12 mouse cellular contexts compared by ENCODE assay signal in the genomic region with DNA sequence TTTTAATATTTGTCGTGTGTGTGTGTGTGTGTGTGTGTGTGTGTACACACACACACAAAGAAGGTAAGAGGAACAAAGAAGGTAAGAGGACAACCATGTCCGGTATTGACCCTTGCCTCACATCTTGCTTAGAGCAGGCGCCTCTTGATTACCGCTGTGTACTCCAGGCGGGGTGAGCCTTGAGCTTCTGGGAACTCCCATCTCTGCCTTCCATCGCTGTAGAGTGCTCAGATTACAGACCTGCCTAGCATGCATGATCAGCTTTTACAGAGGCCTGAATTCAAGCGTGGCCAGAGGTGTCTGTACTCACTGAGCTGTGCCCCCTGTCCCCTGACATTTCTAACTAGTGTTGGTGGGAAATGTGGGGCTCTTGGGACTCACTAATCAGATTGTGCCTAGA. TPM values are rescaled to one million over a fixed set of nuclear protein-coding genes. Genes with fewer than 3 reads are reported as not detected.
DNase-seq lines count a peak whose midpoint lies in the region; ATAC-seq and TF ChIP-seq lines count a peak whose summit lies in the region.
"Had no signal": no experiment of that assay in that cellular context is flagged by ENCODE, and none has a peak within 500 bp of the region (broad histone marks: within the 10 kb centered on the region; RNA-seq: fewer than 3 reads in every experiment).

No protein-coding gene starts in this region.

- no peak overlapping the region for H3K4me3 ChIP-seq in lung, embryonic 14.5 days (ENCODE audit: low read depth, low read length)
- H3K4me3 ChIP-seq in limb, embryonic 14.5 days (replicated peaks; ENCODE audit: low read length): no peak overlapping the region
- H3K4me3 ChIP-seq in stomach, embryonic 14.5 days (ENCODE audit: low read depth, low read length): no peak overlapping the region
- H3K4me3 ChIP-seq: gastrocnemius, adult 2 months had no signal

- ATAC-seq in lung, embryonic 14.5 days (ENCODE audit: insufficient read depth): peak; percentile 33; the same call in 1 of the 2 replicates
- no peak for ATAC-seq in limb, embryonic 14.5 days (ENCODE audit: low FRiP score, low read depth)
- peak; percentile 42 for ATAC-seq in stomach, embryonic 14.5 days (ENCODE audit: insufficient number of reproducible peaks, insufficient read depth, low FRiP score, low read depth)

- no peaks in the 10 kb centered on the region for H3K36me3 ChIP-seq in lung, embryonic 14.5 days (ENCODE audit: insufficient read depth)
- H3K36me3 ChIP-seq in limb, embryonic 14.5 days (ENCODE audit: control insufficient read depth, insufficient read depth, low read length): no peaks in the 10 kb centered on the region
- no peaks in the 10 kb centered on the region for H3K36me3 ChIP-seq in stomach, embryonic 14.5 days (ENCODE audit: control insufficient read depth, insufficient read depth, low read length)

- no peaks in the 10 kb centered on the region for H3K9me3 ChIP-seq in lung, embryonic 14.5 days (ENCODE audit: low read depth, low read length)
- H3K9me3 ChIP-seq in limb, embryonic 14.5 days (ENCODE audit: control insufficient read depth, low read length): no peaks in the 10 kb centered on the region
- H3K9me3 ChIP-seq in stomach, embryonic 14.5 days (ENCODE audit: control insufficient read depth, low read depth, low read length): no peaks in the 10 kb centered on the region

- no peak for TF ChIP-seq POLR2A in brain, embryonic 14.5 days (IDR thresholded peaks at IDR 0.05; ENCODE audit: borderline replicate concordance, extremely low read depth, insufficient read depth, insufficient read length, poor library complexity, severe bottlenecking)
- TF ChIP-seq POLR2A in limb, embryonic 14.5 days (IDR thresholded peaks at IDR 0.05; ENCODE audit: borderline replicate concordance, extremely low read depth, insufficient read depth, insufficient read length): no peak

- no peak for TF ChIP-seq CTCF in lung, embryonic 14.5 days (IDR thresholded peaks at IDR 0.05; ENCODE audit: low read depth)
- TF ChIP-seq CTCF in brain, embryonic 14.5 days (IDR thresholded peaks at IDR 0.05; ENCODE audit: borderline replicate concordance, extremely low read depth, insufficient read depth, insufficient read length): no peak

- 0 out of 2 replicates have a peak, but pooled peaks cover 5% of the 10 kb centered on the region for H3K4me1 ChIP-seq in lung, embryonic 14.5 days (ENCODE audit: insufficient read depth)
- H3K4me1 ChIP-seq in limb, embryonic 14.5 days (ENCODE audit: control insufficient read depth, insufficient read depth, low read length): peaks cover 5% of the 10 kb centered on the region; the same call in 1 of the 2 replicates
- peaks cover 2% of the 10 kb centered on the region; the same call in 1 of the 2 replicates for H3K4me1 ChIP-seq in stomach, embryonic 14.5 days (ENCODE audit: control insufficient read depth, insufficient read depth, low read length)

- DNase-seq in lung, embryonic 14.5 days: peak; percentile 28
- DNase-seq in lung, postnatal 4 days: no peak
- DNase-seq in brain, embryonic 14.5 days (ENCODE audit: low read depth): peak; percentile 24
- DNase-seq in limb, embryonic 14.5 days (ENCODE audit: low spot score): no peak
- no peak for DNase-seq in urinary bladder, adult 18-20 months (ENCODE audit: low spot score in 2 of 2)
- no peak for DNase-seq in cerebellum, adult 9-11 months
- DNase-seq: cerebellum, adult 18-20 months; gastrocnemius, adult 2 months; heart, postnatal 14 days; lung, adult 18-20 months; right cerebral cortex, adult 18-20 months had no signal

- 48% methylated on average over 7 of the region's 7 CpGs for WGBS in lung, embryonic 14.5 days
- 47% methylated on average over 7 of the region's 7 CpGs for WGBS in limb, embryonic 14.5 days
- 54% methylated on average over 7 of the region's 7 CpGs for WGBS in stomach, embryonic 14.5 days

- H3K27me3 ChIP-seq in lung, embryonic 14.5 days (ENCODE audit: insufficient read depth, low read length): no peaks in the 10 kb centered on the region
- H3K27me3 ChIP-seq in limb, embryonic 14.5 days (ENCODE audit: control insufficient read depth, insufficient read depth, low read length): no peaks in the 10 kb centered on the region
- no peaks in the 10 kb centered on the region for H3K27me3 ChIP-seq in stomach, embryonic 14.5 days (ENCODE audit: control insufficient read depth, insufficient read depth, low read length)

- peak overlapping the region; percentile 66 for H3K27ac ChIP-seq in lung, embryonic 14.5 days (ENCODE audit: low read depth)
- peak overlapping the region; percentile 41 for H3K27ac ChIP-seq in limb, embryonic 14.5 days (replicated peaks; ENCODE audit: low read depth, low read length)
- H3K27ac ChIP-seq in stomach, embryonic 14.5 days (ENCODE audit: low read length): peak overlapping the region; percentile 63; the same call in 1 of the 2 replicates
- H3K27ac ChIP-seq: gastrocnemius, adult 2 months had no signal

- H3K4me2 ChIP-seq in lung, embryonic 14.5 days: no peak overlapping the region
- no peak overlapping the region for H3K4me2 ChIP-seq in limb, embryonic 14.5 days (replicated peaks; ENCODE audit: low read depth, low read length, severe bottlenecking)
- no peak overlapping the region for H3K4me2 ChIP-seq in stomach, embryonic 14.5 days (replicated peaks; ENCODE audit: low read depth, low read length)

- no peak overlapping the region for H3K9ac ChIP-seq in lung, embryonic 14.5 days
- H3K9ac ChIP-seq in limb, embryonic 14.5 days (ENCODE audit: low read depth, low read length, severe bottlenecking): no peak overlapping the region
- no peak overlapping the region for H3K9ac ChIP-seq in stomach, embryonic 14.5 days (replicated peaks; ENCODE audit: low read depth, low read length)

RNA-seq across cellular contexts. Expression of gene Ptma, which starts 45.1 kb away (rescaled TPM):
- polyA plus RNA-seq in lung, embryonic 14.5 days (2014; fragmentation: Nextera tagmentation; extraction: Ambion mirVana): 3,453 and 3,547 TPM in 2 replicates
- 1,831 and 2,420 TPM in 2 replicates for polyA plus RNA-seq in brain, embryonic 14.5 days (2012; rRNA removed)
- 1,648 and 3,055 TPM in 2 replicates for polyA plus RNA-seq in limb, embryonic 14.5 days (2012; rRNA removed)
- 2,429 and 2,674 TPM in 2 replicates for polyA plus RNA-seq in limb, embryonic 14.5 days (2014; fragmentation: Nextera tagmentation; extraction: Ambion mirVana)
- polyA plus RNA-seq in stomach, embryonic 14.5 days (2014; fragmentation: Nextera tagmentation; extraction: Ambion mirVana): 2,677 and 2,766 TPM in 2 replicates

RNA-seq across cellular contexts. Expression of gene Tex44, which starts 55.3 kb away (rescaled TPM):
- polyA plus RNA-seq in lung, embryonic 14.5 days (2014; fragmentation: Nextera tagmentation; extraction: Ambion mirVana): not detected in 2 replicates
- not detected in 2 replicates for polyA plus RNA-seq in brain, embryonic 14.5 days (2012; rRNA removed)
- polyA plus RNA-seq in limb, embryonic 14.5 days (2012; rRNA removed): not detected in 2 replicates
- polyA plus RNA-seq in limb, embryonic 14.5 days (2014; fragmentation: Nextera tagmentation; extraction: Ambion mirVana): not detected in 2 replicates
- polyA plus RNA-seq in stomach, embryonic 14.5 days (2014; fragmentation: Nextera tagmentation; extraction: Ambion mirVana): not detected in 2 replicates

RNA-seq across cellular contexts. Expression of gene Nmur1, which starts 55.4 kb away (rescaled TPM):
- polyA plus RNA-seq in lung, embryonic 14.5 days (2014; fragmentation: Nextera tagmentation; extraction: Ambion mirVana): not detected in 2 replicates
- 0.09 and 0.11 TPM in 2 replicates for polyA plus RNA-seq in brain, embryonic 14.5 days (2012; rRNA removed)
- polyA plus RNA-seq in limb, embryonic 14.5 days (2012; rRNA removed): 0.09 TPM in 1 of 2 replicates, not detected in the other
- polyA plus RNA-seq in limb, embryonic 14.5 days (2014; fragmentation: Nextera tagmentation; extraction: Ambion mirVana): 0.17 TPM in 1 of 2 replicates, not detected in the other
- polyA plus RNA-seq in stomach, embryonic 14.5 days (2014; fragmentation: Nextera tagmentation; extraction: Ambion mirVana): not detected in 2 replicates

Comparison
In these comparisons a context has a peak if more than half of its experiments do, and no peak if none do; other contexts are left out.
1. DNase-seq: peak in lung, embryonic 14.5 days (single experiment) and brain, embryonic 14.5 days (single experiment); none in lung, postnatal 4 days (0 of 2), limb, embryonic 14.5 days (single experiment), urinary bladder, adult 18-20 months (0 of 2) and cerebellum, adult 9-11 months (single experiment).
2. Peak in every context shown above with its lines, with median percentiles within 50 percentile points of each other: H3K27ac ChIP-seq.